Mouse (Mus musculus) kidney, embryonic 16.5 days (tissue): ENCODE data around the gene Ap3s2. TPM values are rescaled to one million over a fixed set of nuclear protein-coding genes. Genes with fewer than 3 reads are reported as not detected.

ENCODE experiments used
- ATAC-seq: fragments of 200-750 bp; cut with Nextera tagmentation; 2 replicates; pipeline ENCODE4 v1.8.0; 2017; ENCODE audit warnings: moderate TSS enrichment; ENCODE audit not compliant: low FRiP score, low TSS enrichment
- H3K27ac ChIP-seq: fragments of 300-500 bp; sonication (generic); 2 replicates; pipeline ENCODE4 v1.5.1; 2014; ENCODE audit warnings: low read length
- H3K27me3 ChIP-seq: fragments of 300-500 bp; sonication (generic); 2 replicates; pipeline ENCODE4 v1.6.1; 2014; ENCODE audit warnings: low read length, control low read depth, mixed read lengths; ENCODE audit not compliant: insufficient read depth
- H3K36me3 ChIP-seq: fragments of 300-500 bp; sonication (generic); 2 replicates; pipeline ENCODE4 v1.6.1; 2014; ENCODE audit warnings: low read length, control low read depth, mixed read lengths; ENCODE audit not compliant: insufficient read depth
- H3K4me1 ChIP-seq: fragments of 300-500 bp; sonication (generic); 2 replicates; pipeline ENCODE4 v1.6.1; 2014; ENCODE audit warnings: low read length, control low read depth, mixed read lengths; ENCODE audit not compliant: insufficient read depth
- H3K4me2 ChIP-seq: fragments of 300-500 bp; sonication (generic); replicated peaks from 2 replicates; pipeline ENCODE4 v1.6.1; 2014; ENCODE audit warnings: low read depth, low read length
- H3K4me3 ChIP-seq: fragments of 300-500 bp; sonication (generic); 2 replicates; pipeline ENCODE4 v1.5.1; 2014; ENCODE audit warnings: mild to moderate bottlenecking, low read length
- H3K9ac ChIP-seq: fragments of 300-500 bp; sonication (generic); replicated peaks from 2 replicates; pipeline ENCODE4 v1.6.1; 2014; ENCODE audit warnings: low read length
- H3K9me3 ChIP-seq: fragments of 300-500 bp; sonication (generic); 2 replicates; pipeline ENCODE4 v1.6.1; 2016; ENCODE audit warnings: low read length, control low read depth
- WGBS: fragments of 180-500 bp; shearing (Covaris S2); extraction: QIAGEN DNeasy Blood & Tissue Kit; methylation state at CpG from one replicate; pipeline ENCODE4 v1.1.7; 2014; 5-methylcytosine and 5-hydroxymethylcytosine counted together
- polyA plus RNA-seq: library from polyadenylated mRNA; unstranded; fragments of >200 nt; fragmentation: Nextera tagmentation; extraction: Ambion mirVana; gene quantifications from 2 replicates; pipeline ENCODE4 v1.2.1, GENCODE M21; 2015

Ap3s2 gene
- polyA plus RNA-seq, 1 experiment from 2014 or later = 32.1 TPM

DNA sequence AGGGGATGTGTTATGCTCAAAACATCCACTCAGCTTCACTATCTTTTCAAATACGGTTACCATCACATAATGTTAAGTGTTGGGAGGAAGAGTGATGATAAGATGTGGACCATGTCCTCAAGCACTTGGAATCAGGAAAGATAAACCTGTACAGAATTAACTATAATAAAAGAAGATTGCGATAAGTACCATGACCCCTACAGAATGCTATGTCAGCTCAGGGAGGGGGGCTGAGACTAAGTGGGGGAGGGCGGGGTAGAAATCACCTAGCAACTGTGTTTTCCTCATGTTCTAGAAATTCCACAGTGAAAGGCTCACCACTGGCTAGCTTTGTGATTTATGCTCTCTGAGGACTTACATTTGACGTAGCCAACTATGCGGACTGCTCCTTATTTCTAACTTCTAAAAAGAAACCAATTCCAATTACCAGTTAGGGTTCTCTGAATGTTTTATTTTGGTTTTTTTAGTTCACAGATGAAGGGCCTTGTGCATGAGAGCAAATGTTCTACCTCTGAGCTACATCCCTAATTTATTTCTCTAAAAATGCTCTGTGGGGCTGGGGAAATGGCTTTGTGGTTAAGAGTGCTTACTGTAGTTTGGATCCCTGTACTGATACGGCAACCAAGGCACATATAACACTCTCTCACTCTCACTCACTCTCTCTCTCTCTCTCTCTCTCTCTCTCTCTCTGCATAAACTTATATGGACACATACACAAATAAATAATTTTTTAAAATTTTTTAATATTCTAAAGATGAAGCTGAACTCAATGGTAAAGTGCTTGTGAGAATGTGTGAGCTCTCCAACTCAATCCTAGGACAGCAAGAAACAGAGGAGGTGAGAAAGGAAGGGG lies 27.6 kb downstream of the Ap3s2 start:
- Histone ChIP-seq H3K4me2 (no peak overlapping the region), H3K27ac (no peak overlapping the region; the same call in 1 of the 2 replicates), H3K9ac (no peak overlapping the region), H3K36me3 (no peaks in the 10 kb centered on the region), H3K9me3 (no peaks in the 10 kb centered on the region), H3K4me3 (no peak overlapping the region), H3K4me1 (peaks cover 10% of the 10 kb centered on the region; the same call in 1 of the 2 replicates), H3K27me3 (no peaks in the 10 kb centered on the region)
- no peak for ATAC-seq
- WGBS = 65% methylated on average over 6 of the region's 6 CpGs

- WGBS = 73% methylated on average over 15 of the region's 15 CpGs
- no peak overlapping the region for H3K4me2 ChIP-seq
- no peak overlapping the region for H3K9ac ChIP-seq
- peak overlapping the region; percentile 31; the same call in 1 of the 2 replicates for H3K27ac ChIP-seq
- H3K4me3 ChIP-seq = no peak overlapping the region
- no peaks in the 10 kb centered on the region for H3K9me3 ChIP-seq
- H3K27me3 ChIP-seq = no peaks in the 10 kb centered on the region
- peaks cover 27% of the 10 kb centered on the region; the same call in 1 of the 2 replicates for H3K4me1 ChIP-seq
- no peaks in the 10 kb centered on the region for H3K36me3 ChIP-seq
- ATAC-seq = 0 out of 2 replicates have a peak, but pooled peaks have one; percentile 16
These were observed 29.8 kb downstream of the Ap3s2 start for GRCm38 (mm10) chr7:79890436-79891221.

GRCm38 (mm10) chr7:79888603-79889002 lies 31.8 kb downstream of the Ap3s2 start:
- 79% methylated on average over 9 of the region's 9 CpGs for WGBS
- peaks cover 27% of the 10 kb centered on the region; the same call in 1 of the 2 replicates for H3K4me1 ChIP-seq
- no peak overlapping the region for H3K9ac ChIP-seq
- H3K4me2 ChIP-seq = no peak overlapping the region
- no peaks in the 10 kb centered on the region for H3K27me3 ChIP-seq
- no peaks in the 10 kb centered on the region for H3K36me3 ChIP-seq
- no peaks in the 10 kb centered on the region for H3K9me3 ChIP-seq
- H3K27ac ChIP-seq = peak overlapping the region; percentile 59
- no peak overlapping the region for H3K4me3 ChIP-seq
- peak; percentile 24; the same call in 1 of the 2 replicates for ATAC-seq

DNA sequence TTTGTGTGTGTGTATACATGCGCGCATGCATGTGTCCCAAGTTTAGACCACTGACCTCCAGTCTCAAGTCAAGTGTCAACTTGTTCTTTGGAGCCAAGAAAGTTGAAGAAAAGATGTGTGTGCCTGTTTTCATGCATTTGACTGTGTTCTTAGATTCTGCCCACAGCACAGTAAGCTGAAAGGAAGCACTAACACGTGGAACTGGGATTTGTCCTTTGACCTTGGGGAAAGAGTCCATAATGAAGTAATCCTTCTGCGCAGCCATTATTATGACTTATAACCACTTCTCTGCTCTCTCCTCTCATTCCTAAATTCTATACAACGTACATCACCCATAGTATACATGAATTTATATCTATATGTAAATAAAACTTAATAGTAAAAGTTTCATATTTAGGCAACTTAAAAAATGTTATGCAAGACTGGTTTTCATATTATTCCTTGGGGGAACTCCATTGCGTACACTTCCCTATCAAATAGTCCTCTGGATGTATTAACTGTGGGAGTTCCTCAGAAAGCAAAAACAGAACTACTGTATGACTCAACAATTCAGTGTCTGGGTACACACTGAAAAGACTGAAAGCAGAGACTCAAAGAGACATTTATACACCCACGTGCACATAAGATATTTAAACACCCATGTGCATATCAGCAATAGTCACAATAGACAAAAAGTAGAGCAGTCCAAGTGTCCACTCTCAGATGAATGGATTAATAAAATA lies 36.7 kb downstream of the Ap3s2 start:
- H3K9me3 ChIP-seq = no peaks in the 10 kb centered on the region
- no peak overlapping the region for H3K4me3 ChIP-seq
- ATAC-seq = no peak
- no peak overlapping the region for H3K9ac ChIP-seq
- WGBS = 85% methylated on average over 7 of the region's 7 CpGs
- H3K4me1 ChIP-seq = peaks cover 31% of the 10 kb centered on the region
- H3K27ac ChIP-seq = no peak overlapping the region
- H3K4me2 ChIP-seq = no peak overlapping the region
- H3K36me3 ChIP-seq = peaks cover 12% of the 10 kb centered on the region
- H3K27me3 ChIP-seq = no peaks in the 10 kb centered on the region

DNA sequence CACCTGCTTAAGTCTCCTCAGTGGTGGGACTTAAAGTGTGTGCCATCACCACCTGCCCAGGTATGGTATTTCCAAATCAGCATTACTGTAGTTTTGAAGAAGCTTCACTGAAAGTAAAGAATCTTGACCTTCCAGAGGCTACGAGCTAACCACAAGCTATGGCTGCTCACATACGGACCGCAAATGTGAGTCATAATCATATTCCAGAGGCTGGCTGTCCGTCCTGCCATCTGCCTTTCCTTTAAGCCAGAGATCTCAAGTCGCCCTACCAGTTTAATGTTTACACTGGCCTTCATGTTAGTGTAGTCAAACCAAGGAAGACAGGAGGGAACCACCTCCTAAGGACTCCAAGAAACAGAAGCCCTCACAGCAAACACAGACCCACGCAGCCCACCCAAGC lies 38.5 kb downstream of the Ap3s2 start:
- 92% methylated on average over 6 of the region's 6 CpGs for WGBS
- H3K36me3 ChIP-seq = peaks cover 13% of the 10 kb centered on the region

DNA sequence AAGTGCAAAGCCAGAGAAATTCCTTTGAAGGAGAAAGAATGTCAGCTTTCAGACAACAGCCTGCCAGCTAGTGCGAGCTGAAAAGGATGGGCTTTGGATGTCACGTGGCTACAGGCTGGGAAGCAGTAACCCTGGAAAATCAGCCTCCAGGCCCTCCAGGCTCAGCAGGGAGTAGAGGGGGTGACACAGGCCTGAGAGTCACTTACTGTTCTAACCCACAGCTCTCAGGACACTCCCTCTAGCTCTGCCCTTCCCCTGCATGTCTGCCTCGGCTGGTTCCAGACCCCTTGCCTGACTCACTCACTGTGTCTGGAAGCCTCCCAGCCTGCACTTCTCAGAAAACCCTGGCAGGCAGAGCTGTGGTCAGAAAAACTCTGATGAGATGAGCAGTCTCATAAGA lies 39.5 kb downstream of the Ap3s2 start:
- Histone ChIP-seq H3K4me3 (no peak overlapping the region), H3K36me3 (peaks cover 13% of the 10 kb centered on the region), H3K4me1 (peaks cover 14% of the 10 kb centered on the region; the same call in 1 of the 2 replicates), H3K4me2 (no peak overlapping the region), H3K27me3 (no peaks in the 10 kb centered on the region), H3K27ac (peak overlapping the region; percentile 57; the same call in 1 of the 2 replicates), H3K9ac (no peak overlapping the region), H3K9me3 (no peaks in the 10 kb centered on the region)
- ATAC-seq = peak; percentile 75
- WGBS = 30% methylated on average over 3 of the region's 3 CpGs

More for the DNA sequence above, 38.5 kb downstream of the Ap3s2 start:
- H3K9me3 ChIP-seq = no peaks in the 10 kb centered on the region
- H3K9ac ChIP-seq = no peak overlapping the region
- no peak overlapping the region for H3K4me2 ChIP-seq
- no peak overlapping the region for H3K4me3 ChIP-seq
- no peak for ATAC-seq
- peaks cover 23% of the 10 kb centered on the region for H3K4me1 ChIP-seq
- no peaks in the 10 kb centered on the region for H3K27me3 ChIP-seq
- H3K27ac ChIP-seq = peak overlapping the region; percentile 7; the same call in 1 of the 2 replicates

DNA sequence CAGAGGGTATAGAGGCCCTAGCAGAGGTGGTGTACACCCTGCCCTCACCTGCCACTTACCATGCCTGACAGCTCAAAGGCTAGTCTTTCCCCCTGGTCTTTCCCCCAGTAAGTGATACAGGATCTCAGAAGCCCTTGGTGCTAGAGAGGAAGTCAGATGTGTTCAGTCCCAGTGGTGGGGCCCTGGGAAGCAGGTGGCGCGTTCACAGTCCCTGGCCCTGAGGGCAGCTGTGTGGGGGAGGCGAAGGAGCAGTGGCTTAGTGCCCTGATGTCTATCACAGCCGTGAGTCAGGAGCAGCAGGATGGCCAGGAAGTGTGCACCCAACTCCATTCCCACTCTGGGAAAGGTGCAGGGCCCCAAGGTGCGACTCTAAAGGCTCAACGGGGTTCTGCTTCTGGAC lies 40.4 kb downstream of the Ap3s2 start:
- Histone ChIP-seq H3K4me3 (no peak overlapping the region), H3K36me3 (peaks cover 13% of the 10 kb centered on the region), H3K27me3 (no peaks in the 10 kb centered on the region), H3K27ac (peak overlapping the region; percentile 57), H3K4me1 (peaks cover 14% of the 10 kb centered on the region; the same call in 1 of the 2 replicates), H3K9me3 (no peaks in the 10 kb centered on the region), H3K9ac (no peak overlapping the region), H3K4me2 (no peak overlapping the region)
- 57% methylated on average over 6 of the region's 6 CpGs for WGBS
- ATAC-seq = peak; percentile 50; the same call in 1 of the 2 replicates

GRCm38 (mm10) chr7:79878455-79879025 lies 41.9 kb downstream of the Ap3s2 start:
- no peak for ATAC-seq
- Histone ChIP-seq H3K36me3 (peaks cover 13% of the 10 kb centered on the region), H3K4me3 (no peak overlapping the region), H3K27me3 (no peaks in the 10 kb centered on the region), H3K4me2 (no peak overlapping the region), H3K9ac (no peak overlapping the region), H3K27ac (no peak overlapping the region), H3K9me3 (no peaks in the 10 kb centered on the region), H3K4me1 (peaks cover 14% of the 10 kb centered on the region; the same call in 1 of the 2 replicates)
- WGBS = 26% methylated on average over 2 of the region's 2 CpGs

DNA sequence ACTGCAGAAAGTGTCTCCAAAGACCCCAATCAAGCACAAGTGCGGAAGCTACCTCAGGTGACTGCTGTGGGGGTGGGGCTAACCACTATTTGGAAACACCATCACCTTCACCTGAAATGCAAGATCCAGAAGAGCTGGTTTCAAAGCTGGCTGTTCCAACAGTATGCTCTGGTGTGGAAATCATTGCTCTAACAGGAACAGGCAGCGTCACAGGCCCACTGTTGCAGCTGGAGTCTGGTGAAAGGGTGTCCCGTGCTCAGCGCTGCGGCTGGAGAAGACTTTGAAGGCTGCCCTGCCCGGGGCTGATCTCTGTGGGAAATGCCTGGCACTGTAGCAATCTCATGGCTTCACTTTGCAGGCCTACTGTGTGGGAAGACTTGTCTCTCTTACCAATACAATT lies 47.0 kb downstream of the Ap3s2 start:
- H3K4me1 ChIP-seq = peaks cover 9% of the 10 kb centered on the region
- 77% methylated on average over 6 of the region's 6 CpGs for WGBS
- no peak overlapping the region for H3K4me2 ChIP-seq
- no peaks in the 10 kb centered on the region for H3K9me3 ChIP-seq
- H3K27ac ChIP-seq = no peak overlapping the region
- H3K36me3 ChIP-seq = no peaks in the 10 kb centered on the region
- no peak overlapping the region for H3K9ac ChIP-seq
- no peaks in the 10 kb centered on the region for H3K27me3 ChIP-seq
- H3K4me3 ChIP-seq = no peak overlapping the region
- ATAC-seq = no peak
